Mouse (Mus musculus) cerebellum, postnatal 14 days (tissue): ENCODE results near the gene Qrfp.

Experiments
- DNase-seq, 2 experiments: peaks; one replicate each; pipeline ENCODE4 v3.0.0; 2021; ENCODE audit warnings: mixed read lengths in 2 of 2

The Qrfp gene

GRCm38 (mm10) chr2:31814699-31815098 lies 4.3 kb upstream of the Qrfp start:
- DNase-seq, result no peak

DNA sequence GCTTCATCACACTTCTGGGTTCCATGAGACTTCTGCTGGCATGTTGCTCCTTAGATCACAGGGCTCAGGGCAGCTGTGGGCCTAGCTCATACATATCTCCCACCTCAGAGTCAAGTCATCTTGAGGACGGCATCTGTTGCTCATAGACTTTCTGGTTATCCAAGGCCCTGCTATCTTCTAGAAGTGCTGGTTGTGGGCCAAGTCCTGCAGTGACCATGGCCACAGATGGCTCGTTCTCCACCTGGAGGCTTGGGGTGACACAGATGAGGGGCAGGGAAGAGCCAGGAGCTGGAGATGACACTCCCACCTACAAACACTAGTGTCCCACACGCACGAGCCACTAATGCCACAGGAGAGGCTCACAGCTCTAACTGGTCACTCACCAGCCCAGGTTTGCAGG lies 3.3 kb upstream of the Qrfp start:
- DNase-seq, result peak in 1 of 2 experiments; percentile 54

DNA sequence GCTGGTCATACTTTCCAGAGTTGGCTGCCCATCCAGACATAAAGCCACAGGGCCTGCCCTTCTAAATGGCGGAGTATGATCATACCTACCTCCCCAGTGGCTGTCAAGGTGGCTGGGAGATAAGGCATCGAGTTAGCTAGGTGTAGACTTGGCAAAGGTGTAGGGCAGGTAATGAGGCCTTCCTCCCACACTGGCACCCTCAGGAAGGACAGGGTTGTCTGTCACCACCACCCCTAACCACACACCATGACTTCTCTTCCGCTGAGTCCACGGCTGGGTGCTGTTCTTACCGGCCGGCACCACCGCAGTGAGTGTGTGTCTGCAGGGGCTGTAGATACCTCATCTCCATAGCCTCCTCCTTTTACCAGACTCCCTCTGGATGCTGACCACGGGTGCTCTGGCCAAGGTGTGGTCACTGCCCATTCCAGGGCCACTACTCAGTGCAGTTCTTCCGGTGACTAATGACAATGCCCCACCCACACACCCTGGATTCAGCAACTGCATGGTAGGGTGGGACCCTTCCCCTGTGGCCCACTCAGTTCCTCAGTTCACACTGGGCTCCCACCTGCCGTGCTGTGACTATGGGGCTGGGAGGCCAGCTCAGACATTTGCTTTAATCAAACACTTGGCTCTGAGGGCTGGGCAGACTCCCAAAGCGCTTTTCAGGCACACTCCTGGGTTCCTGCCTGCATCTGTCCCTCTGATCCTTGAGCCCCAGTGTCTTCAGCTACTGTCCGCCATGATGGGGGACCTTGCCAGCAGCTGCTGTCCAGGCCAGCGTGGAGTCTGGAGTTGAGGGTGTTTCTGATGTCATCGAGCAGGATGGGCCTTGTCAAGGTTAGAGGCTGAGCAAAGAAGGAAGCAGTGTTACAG lies 942 bp upstream of the Qrfp start:
- DNase-seq, result peak in 1 of 2 experiments; percentile 39

DNA sequence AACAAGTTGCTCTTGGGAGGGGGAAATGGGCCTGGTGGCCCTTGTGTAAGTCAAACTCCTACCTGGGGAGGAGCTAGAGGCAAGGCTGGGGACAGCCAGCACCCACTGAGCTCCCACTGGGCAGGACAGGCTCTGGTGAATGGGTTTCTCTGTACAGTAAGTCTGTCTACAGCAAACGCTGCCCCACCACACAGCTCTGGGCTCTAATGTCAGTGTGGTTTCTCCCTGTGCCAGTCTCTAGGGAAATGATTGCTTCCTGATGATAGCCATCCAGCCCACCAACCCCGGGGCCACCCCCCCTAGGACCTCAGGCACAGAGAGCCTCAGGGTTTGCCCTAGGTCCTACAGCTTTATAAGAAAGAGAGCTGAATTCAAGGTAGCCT lies 1.0 kb downstream of the Qrfp start:
- no peak for DNase-seq

- no peak for DNase-seq
These were observed 1.7 kb downstream of the Qrfp start for GRCm38 (mm10) chr2:31808410-31809357.

GRCm38 (mm10) chr2:31806639-31807382 lies 3.6 kb downstream of the Qrfp start:
- no peak for DNase-seq

DNA sequence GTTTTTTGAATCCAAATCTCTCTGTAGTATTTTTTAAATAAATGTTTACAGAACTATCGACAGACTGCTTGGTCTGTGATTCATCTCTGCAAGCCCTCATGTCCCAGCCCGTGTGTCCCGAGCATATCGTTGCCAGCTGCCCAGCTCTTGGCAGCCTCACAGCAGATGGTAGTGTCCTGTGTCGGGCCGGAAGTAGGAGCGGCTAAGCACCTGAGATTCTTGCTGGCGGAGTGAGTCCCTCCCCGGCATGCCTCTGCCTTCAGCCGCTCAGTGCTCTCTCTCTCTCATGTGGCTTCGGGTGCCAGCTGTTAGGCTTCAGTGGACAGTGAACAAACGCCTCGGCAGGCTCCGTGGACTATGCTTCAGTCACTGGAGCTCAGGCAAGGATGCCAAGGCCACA lies 6.9 kb downstream of the Qrfp start:
- peak; percentile 44 to 47 for DNase-seq

- peak in 1 of 2 experiments; percentile 35 for DNase-seq
These were observed 7.6 kb downstream of the Qrfp start for GRCm38 (mm10) chr2:31802811-31803210.

DNA sequence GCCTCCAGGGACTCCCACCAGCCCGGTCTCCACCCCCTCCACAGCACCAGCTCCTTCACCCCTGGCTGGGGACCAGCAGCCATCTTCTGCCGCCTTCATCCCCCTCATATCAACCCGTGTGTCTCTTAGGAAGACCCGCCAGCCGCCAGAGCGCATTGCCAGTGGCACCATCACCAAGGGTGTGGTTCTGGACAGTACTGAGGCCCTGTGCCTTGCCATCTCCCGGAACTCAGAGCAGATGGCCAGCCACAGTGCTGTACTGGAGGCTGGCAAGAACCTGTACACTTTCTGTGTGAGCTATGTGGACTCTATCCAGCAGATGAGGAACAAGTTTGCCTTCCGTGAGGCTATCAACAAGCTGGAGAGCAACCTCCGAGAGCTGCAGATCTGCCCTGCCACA lies 9.0 kb downstream of the Qrfp start:
- peak; percentile 69 to 73 for DNase-seq

GRCm38 (mm10) chr2:31796943-31797342 lies 13.4 kb downstream of the Qrfp start:
- no peak for DNase-seq

GRCm38 (mm10) chr2:31792611-31793010 lies 17.8 kb downstream of the Qrfp start:
- DNase-seq, result no peak

DNA sequence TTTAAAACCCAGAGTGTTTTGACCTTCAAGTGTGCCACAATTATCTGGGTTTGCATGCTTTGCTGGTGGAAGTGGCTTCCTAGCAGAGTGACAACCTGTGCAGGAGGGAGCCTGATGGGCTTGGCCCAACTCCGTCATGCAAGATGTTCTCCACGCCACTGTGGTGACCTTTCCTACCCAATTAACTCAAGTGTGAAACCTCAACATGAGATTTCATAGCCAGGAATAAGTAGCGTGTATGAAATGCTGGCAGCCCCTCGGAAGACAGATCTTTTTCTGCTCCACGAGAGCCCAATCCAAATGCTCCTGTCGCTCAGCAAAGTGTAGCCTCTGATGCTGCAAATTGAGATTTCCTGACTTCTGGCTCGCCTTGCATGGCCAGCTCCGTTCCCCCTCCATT lies 19.1 kb downstream of the Qrfp start:
- DNase-seq, result peak; percentile 47 to 56

DNA sequence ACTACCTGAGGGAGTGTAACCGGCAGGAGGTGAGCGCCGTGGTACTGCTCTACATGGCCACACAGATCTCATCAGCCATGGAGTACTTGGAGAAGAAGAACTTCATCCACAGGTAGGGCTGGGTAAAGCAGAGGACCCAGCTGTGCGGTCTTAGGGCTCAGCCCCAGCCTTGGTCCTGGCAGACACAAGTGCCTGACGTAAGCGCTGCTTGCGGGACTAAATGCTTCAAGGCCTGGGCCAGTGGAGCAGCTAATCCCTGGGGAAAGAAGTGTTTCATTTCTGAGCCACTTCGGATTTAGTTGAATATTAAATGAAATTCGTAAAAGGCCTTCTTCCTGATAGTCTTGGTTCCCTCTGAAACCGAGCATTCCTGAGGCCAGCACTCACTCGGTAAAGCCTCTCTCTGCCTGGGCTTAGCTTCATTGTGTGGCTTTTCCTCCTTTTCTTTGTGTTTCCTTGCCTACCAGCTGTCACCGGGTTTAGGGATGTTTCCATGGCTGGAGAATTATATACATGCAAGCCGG lies 19.6 kb downstream of the Qrfp start:
- no peak for DNase-seq

- DNase-seq, result peak in 1 of 2 experiments; percentile 51
These were observed 21.2 kb downstream of the Qrfp start for GRCm38 (mm10) chr2:31789215-31789614.

DNA sequence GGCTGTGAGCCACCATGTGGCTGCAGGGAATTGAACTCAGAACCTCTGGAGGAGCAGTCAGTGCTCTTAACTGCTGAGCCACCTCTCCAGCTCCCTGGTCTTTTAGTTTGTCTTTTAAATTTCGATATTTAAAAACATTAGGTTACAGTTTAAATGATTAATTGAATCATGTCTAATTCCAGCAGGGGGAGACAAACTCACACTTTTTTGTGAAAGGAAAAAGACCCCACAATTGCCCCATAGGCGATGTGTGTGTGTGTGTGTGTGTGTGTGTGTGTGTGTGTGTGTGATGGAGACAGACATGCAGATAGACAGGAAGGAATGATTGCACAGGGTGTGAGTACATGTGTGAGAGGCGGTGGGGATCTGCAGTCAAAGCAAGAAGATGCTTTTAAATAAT lies 22.2 kb downstream of the Qrfp start:
- DNase-seq, result peak; percentile 43 to 44

- peak; percentile 88 to 96 for DNase-seq
These were observed 23.4 kb downstream of the Qrfp start for GRCm38 (mm10) chr2:31787029-31787428.

DNA sequence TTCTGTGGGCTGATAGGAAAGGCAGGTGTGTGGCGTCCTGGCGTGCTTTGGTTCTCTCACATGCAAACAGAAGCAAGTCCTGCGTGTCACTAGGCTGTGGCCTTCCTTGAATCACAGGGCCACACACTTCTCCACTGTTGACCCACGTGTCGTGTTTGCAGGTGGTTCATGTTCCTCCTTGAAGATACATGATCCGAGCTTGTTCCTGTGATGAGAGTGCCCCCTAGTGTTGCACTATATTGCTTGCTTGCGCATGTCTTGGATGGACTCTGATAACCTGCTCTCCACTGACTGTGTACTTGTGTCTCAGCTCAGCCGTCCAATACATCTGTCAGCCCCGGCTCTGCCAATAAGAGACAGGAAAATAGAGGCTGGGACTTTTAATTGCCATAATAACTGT lies 25.3 kb downstream of the Qrfp start:
- DNase-seq, result peak; percentile 90 to 91

GRCm38 (mm10) chr2:31782958-31783602 lies 27.3 kb downstream of the Qrfp start:
- DNase-seq, result no peak

GRCm38 (mm10) chr2:31779258-31779657 lies 31.1 kb downstream of the Qrfp start:
- no peak for DNase-seq

DNA sequence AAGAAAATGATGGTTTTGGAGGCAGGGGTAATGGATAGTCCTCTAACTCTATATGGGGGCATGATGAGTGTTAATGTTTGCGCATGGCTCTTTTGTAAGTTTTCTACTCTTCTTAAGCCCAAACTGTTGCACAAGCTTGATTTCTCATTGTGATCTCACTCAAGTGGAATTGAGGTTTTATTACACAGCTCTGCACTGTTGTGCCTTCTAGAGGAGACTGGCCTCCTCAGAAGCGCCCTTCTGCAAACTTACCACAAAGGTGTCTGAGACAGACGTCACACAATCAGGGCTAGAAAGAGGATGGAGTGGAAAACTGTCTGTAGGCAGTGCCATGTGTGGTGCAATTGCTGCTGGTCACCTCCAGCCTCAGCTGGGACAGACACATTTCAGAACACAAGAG lies 33.9 kb downstream of the Qrfp start:
- no peak for DNase-seq

- DNase-seq, result no peak
These were observed 39.5 kb downstream of the Qrfp start for GRCm38 (mm10) chr2:31770781-31771441.
